Mouse (Mus musculus): ENCODE data around the gene Csnk1d. TPM values are rescaled to one million over a fixed set of nuclear protein-coding genes. Genes with fewer than 3 reads are reported as not detected.
A peak's percentile ranks its signal among the peaks of the same experiment; 100 is the strongest.

Gene Csnk1d
- polyA plus RNA-seq, 1 experiment from 2014 or later, result 77.4 TPM

DNA sequence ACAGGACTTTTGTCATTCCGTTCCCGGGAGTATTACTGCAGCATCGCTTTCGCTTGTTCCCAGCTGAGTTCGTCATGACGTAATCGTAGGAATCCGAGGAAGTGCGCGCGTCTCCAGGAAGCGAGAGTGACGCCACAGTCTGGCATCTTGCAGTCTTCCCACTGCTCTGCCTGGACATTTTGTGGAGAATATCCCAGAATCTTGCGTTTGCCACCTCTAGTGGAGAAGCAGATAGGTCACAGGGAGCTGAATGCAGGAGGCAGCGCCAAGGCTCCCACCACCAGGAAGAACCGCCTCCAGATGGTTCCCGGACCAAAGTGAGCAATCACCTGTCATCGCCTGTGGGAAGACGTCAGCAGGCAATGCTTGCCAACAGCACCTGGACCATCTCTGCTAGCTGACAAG lies 23.8 kb upstream of the Csnk1d start:
- Histone ChIP-seq H3K9me3 (ENCODE audit: control insufficient read depth, low read length) (no peaks in the 10 kb centered on the region), H3K4me1 (replicated peaks; ENCODE audit: control insufficient read depth, insufficient read depth, low read length) (no peaks in the 10 kb centered on the region), H3K9ac (no peak overlapping the region), H3K27ac (no peak overlapping the region), H3K4me3 (replicated peaks; ENCODE audit: low read length) (no peak overlapping the region), H3K4me2 (replicated peaks) (peak overlapping the region; percentile 37), H3K36me3 (replicated peaks; ENCODE audit: control insufficient read depth, insufficient read depth) (no peaks in the 10 kb centered on the region), H3K27me3 (ENCODE audit: control insufficient read depth, insufficient read depth, low read length) (no peaks in the 10 kb centered on the region)
- DNase-seq (ENCODE audit: low spot score) (no peak), ATAC-seq (ENCODE audit: low FRiP score) (no peak)
- WGBS, result 62% methylated on average over 19 of the region's 19 CpGs

DNA sequence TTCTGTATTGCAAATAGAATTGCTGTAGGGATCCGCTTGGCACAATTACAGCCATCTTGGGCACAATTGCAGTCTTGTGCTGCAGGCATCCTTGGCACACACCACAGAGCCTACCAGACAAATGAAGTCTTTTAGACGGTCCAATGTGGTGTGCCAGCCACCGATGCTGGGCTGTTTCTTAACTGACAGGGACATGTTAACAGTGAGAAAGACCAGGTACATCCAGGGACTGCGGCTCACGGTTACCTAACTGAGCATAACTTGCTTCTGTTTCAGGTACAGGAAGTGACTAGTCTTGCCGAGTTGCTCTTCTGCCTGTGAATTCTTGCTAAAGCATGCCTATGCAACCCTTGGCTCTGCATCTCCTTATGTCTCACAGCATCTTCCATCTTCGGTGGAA lies 22.5 kb upstream of the Csnk1d start:
- H3K9ac ChIP-seq, result no peak overlapping the region
- no peak overlapping the region for H3K4me2 ChIP-seq (replicated peaks)
- DNase-seq (ENCODE audit: low spot score) (no peak), ATAC-seq (ENCODE audit: low FRiP score) (no peak)
- no peaks in the 10 kb centered on the region for H3K4me1 ChIP-seq (replicated peaks; ENCODE audit: control insufficient read depth, insufficient read depth, low read length)
- H3K9me3 ChIP-seq (ENCODE audit: control insufficient read depth, low read length), result no peaks in the 10 kb centered on the region
- H3K27ac ChIP-seq, result no peak overlapping the region
- no peak overlapping the region for H3K4me3 ChIP-seq (replicated peaks; ENCODE audit: low read length)
- no peaks in the 10 kb centered on the region for H3K36me3 ChIP-seq (replicated peaks; ENCODE audit: control insufficient read depth, insufficient read depth)
- no peaks in the 10 kb centered on the region for H3K27me3 ChIP-seq (ENCODE audit: control insufficient read depth, insufficient read depth, low read length)
- 83% methylated on average over 7 of the region's 7 CpGs for WGBS

DNA sequence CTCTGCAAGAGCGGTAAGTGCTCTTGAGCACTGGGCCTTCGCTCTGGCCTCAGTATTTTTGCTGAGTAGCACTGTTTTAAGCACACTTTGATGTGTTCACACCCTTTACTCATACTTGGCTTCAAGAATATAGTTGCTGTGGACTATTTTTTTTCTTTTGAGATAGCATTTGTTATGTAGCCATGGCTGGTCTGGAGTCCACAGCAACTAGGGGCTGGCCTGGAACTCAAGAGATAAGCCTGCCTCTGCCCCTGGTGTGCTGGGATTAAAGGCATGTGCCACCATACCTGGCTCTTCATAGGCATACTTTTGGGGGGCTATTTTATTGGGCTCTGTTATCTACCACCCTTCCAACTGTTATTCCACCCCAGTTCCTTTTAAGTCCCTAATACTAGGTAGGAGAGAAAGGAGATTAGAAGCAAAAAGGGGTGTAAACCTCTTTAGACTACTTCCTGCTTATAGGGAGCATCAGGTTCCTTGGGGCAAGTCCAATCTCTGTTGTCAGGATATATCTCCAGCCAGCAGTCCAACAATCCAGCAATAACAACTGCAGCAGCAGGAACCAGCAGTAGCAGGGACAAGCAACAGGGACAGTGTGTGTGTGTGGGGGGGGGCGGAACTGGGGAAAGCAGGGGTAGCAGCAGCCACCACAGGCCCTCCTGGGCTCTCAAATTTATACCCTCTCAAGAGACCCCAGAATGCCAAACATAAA lies 19.1 kb upstream of the Csnk1d start:
- ATAC-seq (ENCODE audit: low FRiP score) (no peak), DNase-seq (ENCODE audit: low spot score) (no peak)
- no peaks in the 10 kb centered on the region for H3K36me3 ChIP-seq (replicated peaks; ENCODE audit: control insufficient read depth, insufficient read depth)
- H3K4me3 ChIP-seq (replicated peaks; ENCODE audit: low read length), result no peak overlapping the region
- 90% methylated on average over 3 of the region's 3 CpGs for WGBS
- H3K27ac ChIP-seq, result no peak overlapping the region
- no peak overlapping the region for H3K4me2 ChIP-seq (replicated peaks)
- no peaks in the 10 kb centered on the region for H3K27me3 ChIP-seq (ENCODE audit: control insufficient read depth, insufficient read depth, low read length)
- no peak overlapping the region for H3K9ac ChIP-seq
- no peaks in the 10 kb centered on the region for H3K9me3 ChIP-seq (ENCODE audit: control insufficient read depth, low read length)
- no peaks in the 10 kb centered on the region for H3K4me1 ChIP-seq (replicated peaks; ENCODE audit: control insufficient read depth, insufficient read depth, low read length)

DNA sequence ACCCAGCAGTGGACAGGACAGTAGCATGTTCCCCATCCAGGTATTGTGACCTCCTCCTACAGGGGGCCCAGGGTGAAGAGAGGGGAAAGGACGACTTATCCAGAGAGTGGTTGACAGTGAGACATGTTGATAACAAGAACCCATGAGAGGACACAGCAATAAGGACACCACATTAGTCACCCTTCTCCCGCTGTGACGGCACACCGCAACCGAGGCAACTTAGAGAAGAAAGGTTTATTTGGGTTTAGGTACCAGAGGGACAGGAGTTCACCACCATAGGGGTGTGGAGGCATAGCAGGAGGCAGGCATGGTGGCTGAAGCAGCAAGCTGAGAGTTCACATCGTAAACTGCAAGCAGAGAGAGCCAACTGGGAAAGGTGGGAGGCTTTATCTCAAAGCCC lies 15.1 kb upstream of the Csnk1d start:
- Histone ChIP-seq H3K4me3 (replicated peaks; ENCODE audit: low read length) (no peak overlapping the region), H3K27ac (no peak overlapping the region), H3K27me3 (ENCODE audit: control insufficient read depth, insufficient read depth, low read length) (no peaks in the 10 kb centered on the region), H3K9me3 (ENCODE audit: control insufficient read depth, low read length) (no peaks in the 10 kb centered on the region), H3K4me2 (replicated peaks) (no peak overlapping the region), H3K9ac (no peak overlapping the region), H3K36me3 (replicated peaks; ENCODE audit: control insufficient read depth, insufficient read depth) (no peaks in the 10 kb centered on the region), H3K4me1 (replicated peaks; ENCODE audit: control insufficient read depth, insufficient read depth, low read length) (no peaks in the 10 kb centered on the region)
- ATAC-seq (ENCODE audit: low FRiP score), result no peak
- DNase-seq (ENCODE audit: low spot score), result no peak
- 78% methylated on average over 6 of the region's 6 CpGs for WGBS

DNA sequence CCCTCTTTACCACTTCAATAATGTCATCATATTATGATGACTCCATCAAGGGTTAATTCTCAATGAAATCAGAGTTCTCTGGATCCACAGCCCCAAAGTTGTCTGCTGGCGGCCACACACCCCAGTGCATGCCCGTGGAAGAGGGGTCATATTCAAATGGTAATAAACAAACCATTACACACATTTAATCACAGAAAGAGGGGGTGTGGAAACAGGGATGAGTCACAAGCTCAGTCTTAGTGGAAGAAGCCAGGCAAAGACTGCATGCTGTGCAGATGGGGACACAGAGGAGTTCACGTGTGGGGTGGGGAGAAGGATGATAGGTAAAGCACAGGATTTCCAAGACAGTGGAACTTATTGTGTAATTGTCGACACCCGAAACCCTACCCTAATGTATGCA lies 13.2 kb upstream of the Csnk1d start:
- Histone ChIP-seq H3K36me3 (replicated peaks; ENCODE audit: control insufficient read depth, insufficient read depth) (no peaks in the 10 kb centered on the region), H3K9me3 (ENCODE audit: control insufficient read depth, low read length) (no peaks in the 10 kb centered on the region), H3K4me2 (replicated peaks) (no peak overlapping the region), H3K9ac (no peak overlapping the region), H3K4me3 (replicated peaks; ENCODE audit: low read length) (no peak overlapping the region), H3K27me3 (ENCODE audit: control insufficient read depth, insufficient read depth, low read length) (no peaks in the 10 kb centered on the region), H3K27ac (no peak overlapping the region), H3K4me1 (replicated peaks; ENCODE audit: control insufficient read depth, insufficient read depth, low read length) (no peaks in the 10 kb centered on the region)
- ATAC-seq (ENCODE audit: low FRiP score), result no peak
- no peak for DNase-seq (ENCODE audit: low spot score)
- 57% methylated on average over 5 of the region's 5 CpGs for WGBS

DNA sequence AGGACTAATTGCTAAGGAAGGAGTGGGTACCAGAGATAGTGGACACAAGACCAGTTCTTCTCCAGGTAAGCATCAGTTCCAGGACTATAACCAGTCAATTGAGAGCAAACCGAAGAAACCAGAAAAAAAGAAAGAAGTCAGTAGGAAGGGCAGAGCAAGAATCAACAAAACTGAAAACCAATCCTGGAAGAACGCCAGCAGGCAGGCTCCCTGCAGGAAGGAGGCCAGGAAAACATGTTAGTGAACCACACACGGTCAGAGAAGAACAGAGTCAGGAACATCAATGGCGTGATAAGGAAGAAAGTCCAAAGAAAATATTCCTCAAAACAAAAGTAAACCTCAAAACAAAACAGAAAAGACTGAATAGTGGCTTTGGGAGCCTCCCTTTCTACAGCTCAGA lies 10.8 kb upstream of the Csnk1d start:
- WGBS, result 63% methylated on average over 4 of the region's 4 CpGs
- ATAC-seq (ENCODE audit: low FRiP score), result no peak
- H3K27ac ChIP-seq, result no peak overlapping the region
- DNase-seq (ENCODE audit: low spot score), result no peak
- no peak overlapping the region for H3K4me2 ChIP-seq (replicated peaks)
- H3K4me3 ChIP-seq (replicated peaks; ENCODE audit: low read length), result no peak overlapping the region
- no peaks in the 10 kb centered on the region for H3K4me1 ChIP-seq (replicated peaks; ENCODE audit: control insufficient read depth, insufficient read depth, low read length)
- no peaks in the 10 kb centered on the region for H3K27me3 ChIP-seq (ENCODE audit: control insufficient read depth, insufficient read depth, low read length)
- no peaks in the 10 kb centered on the region for H3K9me3 ChIP-seq (ENCODE audit: control insufficient read depth, low read length)
- no peak overlapping the region for H3K9ac ChIP-seq
- no peaks in the 10 kb centered on the region for H3K36me3 ChIP-seq (replicated peaks; ENCODE audit: control insufficient read depth, insufficient read depth)

DNA sequence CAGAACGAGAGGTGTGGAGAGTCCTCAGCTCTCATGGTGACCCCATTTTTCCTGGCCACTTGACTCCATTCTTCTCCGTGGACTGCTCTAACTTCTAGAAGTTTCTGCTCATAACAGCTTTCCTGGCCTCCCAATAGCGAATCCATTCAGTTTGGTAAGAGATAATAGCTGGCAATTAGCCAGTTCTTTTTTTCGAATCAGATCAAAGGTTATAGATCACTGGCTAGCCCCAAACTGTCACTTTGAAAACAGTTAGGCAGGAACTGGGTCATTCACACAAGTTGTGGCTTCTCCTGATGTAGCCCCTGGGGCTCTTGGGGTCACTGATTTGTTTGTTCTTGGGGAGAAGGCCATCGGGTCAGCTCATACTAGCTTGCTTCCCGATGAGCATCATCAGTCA lies 3.6 kb upstream of the Csnk1d start:
- H3K9ac ChIP-seq, result no peak overlapping the region
- no peaks in the 10 kb centered on the region for H3K27me3 ChIP-seq (ENCODE audit: control insufficient read depth, insufficient read depth, low read length)
- no peaks in the 10 kb centered on the region for H3K36me3 ChIP-seq (replicated peaks; ENCODE audit: control insufficient read depth, insufficient read depth)
- ATAC-seq (ENCODE audit: low FRiP score) (no peak), DNase-seq (ENCODE audit: low spot score) (no peak)
- H3K4me1 ChIP-seq (replicated peaks; ENCODE audit: control insufficient read depth, insufficient read depth, low read length), result peaks cover 21% of the 10 kb centered on the region
- no peaks in the 10 kb centered on the region for H3K9me3 ChIP-seq (ENCODE audit: control insufficient read depth, low read length)
- no peak overlapping the region for H3K4me3 ChIP-seq (replicated peaks; ENCODE audit: low read length)
- WGBS, result 90% methylated on average over 6 of the region's 6 CpGs
- no peak overlapping the region for H3K4me2 ChIP-seq (replicated peaks)
- no peak overlapping the region for H3K27ac ChIP-seq

DNA sequence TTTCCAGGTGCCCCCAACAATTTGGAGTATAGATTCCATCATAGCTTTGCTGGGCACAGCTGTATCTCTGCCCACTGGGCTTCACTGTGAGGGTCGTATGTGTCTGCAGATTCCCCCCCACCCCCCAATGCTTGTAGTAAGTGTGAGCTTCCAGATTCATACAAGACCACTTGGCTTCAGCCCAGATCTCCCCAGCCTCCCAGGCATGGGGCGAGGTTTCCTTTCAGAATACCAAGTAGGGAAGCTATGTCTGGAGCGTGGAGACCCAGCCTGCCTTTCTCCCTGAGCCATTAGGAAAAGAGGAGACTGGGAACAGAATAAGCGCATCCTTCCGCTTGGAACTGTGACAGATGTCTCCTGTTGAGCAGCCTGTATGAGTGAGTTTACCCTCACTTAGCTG lies 2.5 kb upstream of the Csnk1d start:
- Histone ChIP-seq H3K27me3 (ENCODE audit: control insufficient read depth, insufficient read depth, low read length) (no peaks in the 10 kb centered on the region), H3K9me3 (ENCODE audit: control insufficient read depth, low read length) (no peaks in the 10 kb centered on the region), H3K9ac (no peak overlapping the region), H3K4me2 (replicated peaks) (no peak overlapping the region), H3K4me3 (replicated peaks; ENCODE audit: low read length) (no peak overlapping the region), H3K4me1 (replicated peaks; ENCODE audit: control insufficient read depth, insufficient read depth, low read length) (peaks cover 32% of the 10 kb centered on the region), H3K27ac (no peak overlapping the region), H3K36me3 (replicated peaks; ENCODE audit: control insufficient read depth, insufficient read depth) (no peaks in the 10 kb centered on the region)
- ATAC-seq (ENCODE audit: low FRiP score), result no peak
- WGBS, result 52% methylated on average over 5 of the region's 5 CpGs
- peak; percentile 38 for DNase-seq (ENCODE audit: low spot score)

DNA sequence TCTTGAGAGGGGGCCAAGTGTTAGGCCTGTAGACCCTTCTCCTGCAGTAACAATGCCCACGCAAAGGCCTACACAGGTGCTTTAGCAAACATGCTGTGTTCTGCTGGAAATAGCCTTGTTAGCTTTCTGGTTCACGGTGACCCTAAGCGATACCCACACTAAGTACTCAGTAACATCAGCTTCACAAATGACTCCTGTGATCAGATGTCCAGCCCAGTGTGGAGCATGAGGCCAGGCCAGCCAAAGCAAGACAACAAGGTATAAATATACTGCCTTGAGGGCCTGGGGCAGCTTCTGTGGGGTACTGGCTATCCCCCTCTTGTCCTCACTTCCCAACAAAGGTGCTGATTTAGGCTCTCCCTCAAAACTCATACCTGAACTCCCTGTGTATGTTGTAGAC lies 1.9 kb upstream of the Csnk1d start:
- peaks cover 37% of the 10 kb centered on the region for H3K4me1 ChIP-seq (replicated peaks; ENCODE audit: control insufficient read depth, insufficient read depth, low read length)
- H3K9ac ChIP-seq, result no peak overlapping the region
- no peaks in the 10 kb centered on the region for H3K27me3 ChIP-seq (ENCODE audit: control insufficient read depth, insufficient read depth, low read length)
- ATAC-seq (ENCODE audit: low FRiP score) (no peak), DNase-seq (ENCODE audit: low spot score) (no peak)
- WGBS, result 99% methylated on average over 3 of the region's 3 CpGs
- H3K4me2 ChIP-seq (replicated peaks), result no peak overlapping the region
- H3K36me3 ChIP-seq (replicated peaks; ENCODE audit: control insufficient read depth, insufficient read depth), result no peaks in the 10 kb centered on the region
- no peaks in the 10 kb centered on the region for H3K9me3 ChIP-seq (ENCODE audit: control insufficient read depth, low read length)
- no peak overlapping the region for H3K27ac ChIP-seq
- no peak overlapping the region for H3K4me3 ChIP-seq (replicated peaks; ENCODE audit: low read length)

DNA sequence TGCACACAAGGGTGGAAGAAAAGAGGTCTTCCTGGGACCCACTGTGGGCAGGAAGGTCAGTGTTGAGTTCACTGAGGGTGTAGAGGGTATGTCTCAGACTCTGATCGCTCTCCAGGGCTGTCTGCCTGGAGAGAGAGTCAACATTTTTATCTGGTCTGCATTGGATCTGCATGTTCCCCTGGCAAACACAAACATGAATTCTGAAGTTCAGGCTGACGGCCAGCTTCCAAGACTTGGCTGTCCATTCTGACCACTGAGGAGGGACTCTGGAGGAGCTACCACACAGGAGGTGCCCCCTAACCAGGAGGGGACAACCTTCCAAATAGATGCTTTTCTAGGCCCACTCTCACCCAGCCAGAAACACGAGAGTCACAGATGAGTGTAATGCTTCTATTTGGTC lies 661 bp upstream of the Csnk1d start:
- H3K27me3 ChIP-seq (ENCODE audit: control insufficient read depth, insufficient read depth, low read length), result no peaks in the 10 kb centered on the region
- ATAC-seq (ENCODE audit: low FRiP score) (no peak), DNase-seq (ENCODE audit: low spot score) (no peak)
- peak overlapping the region; percentile 100 for H3K4me3 ChIP-seq (replicated peaks; ENCODE audit: low read length)
- 73% methylated on average over 3 of the region's 3 CpGs for WGBS
- H3K4me2 ChIP-seq (replicated peaks), result peak overlapping the region; percentile 91
- H3K27ac ChIP-seq, result peak overlapping the region; percentile 98
- H3K36me3 ChIP-seq (replicated peaks; ENCODE audit: control insufficient read depth, insufficient read depth), result 0 out of 2 replicates have a peak, but pooled peaks cover 8% of the 10 kb centered on the region
- H3K9me3 ChIP-seq (ENCODE audit: control insufficient read depth, low read length), result no peaks in the 10 kb centered on the region
- peaks cover 42% of the 10 kb centered on the region for H3K4me1 ChIP-seq (replicated peaks; ENCODE audit: control insufficient read depth, insufficient read depth, low read length)
- H3K9ac ChIP-seq, result peak overlapping the region; percentile 100

Measured in hindbrain, embryonic 14.5 days (tissue).